In genomic region chr9:48240431-48240830, GRCm38 (mm10) we compare ENCODE assay signal across 26 mouse cellular contexts.
DNase-seq lines count a peak whose midpoint lies in the region; ATAC-seq and TF ChIP-seq lines count a peak whose summit lies in the region.
"Had no signal": no experiment of that assay in that cellular context is flagged by ENCODE, and none has a peak within 500 bp of the region (broad histone marks: within the 10 kb centered on the region; RNA-seq: fewer than 3 reads in every experiment).

No protein-coding gene starts in this region.

- H3K27ac ChIP-seq in heart, embryonic 14.5 days (replicated peaks in 1 of 2; ENCODE audit: control insufficient read depth in 1 of 2, insufficient read depth in 1 of 2, low read depth in 2 of 2, low read length in 2 of 2) = no peak overlapping the region
- H3K27ac ChIP-seq in lung, embryonic 14.5 days (ENCODE audit: low read depth) = no peak overlapping the region
- H3K27ac ChIP-seq: embryonic facial prominence, embryonic 13.5 days; embryonic facial prominence, embryonic 15.5 days; forebrain, embryonic 10.5 days; forebrain, embryonic 12.5 days had no signal

- H3K9me3 ChIP-seq in heart, embryonic 14.5 days (ENCODE audit: control insufficient read depth, low read length) = no peaks in the 10 kb centered on the region
- no peaks in the 10 kb centered on the region for H3K9me3 ChIP-seq in lung, embryonic 14.5 days (ENCODE audit: low read depth, low read length)
- H3K9me3 ChIP-seq: embryonic facial prominence, embryonic 13.5 days; embryonic facial prominence, embryonic 15.5 days; forebrain, embryonic 10.5 days; forebrain, embryonic 12.5 days had no signal

- no peaks in the 10 kb centered on the region for H3K27me3 ChIP-seq in heart, embryonic 14.5 days (ENCODE audit: control insufficient read depth, insufficient read depth, low read length)
- no peaks in the 10 kb centered on the region for H3K27me3 ChIP-seq in lung, embryonic 14.5 days (ENCODE audit: insufficient read depth, low read length)
- H3K27me3 ChIP-seq: embryonic facial prominence, embryonic 13.5 days; embryonic facial prominence, embryonic 15.5 days; Patski had no signal

- no peak for DNase-seq in heart, postnatal 36 days
- peak; percentile 35 for DNase-seq in lung, embryonic 14.5 days
- DNase-seq in lung, postnatal 36 days = no peak
- DNase-seq in Muller cell, postnatal 12 days (ENCODE audit: inconsistent ontology term) = peak; percentile 9
- DNase-seq in R1 (ENCODE audit: low read depth, low spot score) = peak; percentile 96
- no peak for DNase-seq in thymus, postnatal 36 days
- DNase-seq in left cerebral cortex, postnatal 4 days = no peak
- DNase-seq: adrenal gland, adult 8-10 months; adrenal gland, postnatal 25 days; cerebellum, adult 11 months; cerebellum, adult 18-20 months; cerebellum, adult 8-10 months; cerebellum, adult 9-11 months; cerebellum, postnatal 14 days; cerebellum, postnatal 36 days; embryo, embryonic 11 days had no signal

- H3K4me1 ChIP-seq in heart, embryonic 14.5 days (ENCODE audit: control insufficient read depth in 2 of 2, insufficient read depth in 2 of 2, low read length in 2 of 2) = 0 out of 4 replicates have a peak, but pooled peaks cover 0 to 2% of the 10 kb centered on the region in 2 experiments
- H3K4me1 ChIP-seq in lung, embryonic 14.5 days (ENCODE audit: insufficient read depth) = no peaks in the 10 kb centered on the region
- H3K4me1 ChIP-seq: embryonic facial prominence, embryonic 15.5 days had no signal

- ATAC-seq in heart, embryonic 14.5 days (ENCODE audit: insufficient number of reproducible peaks, insufficient read depth, low FRiP score, low read depth) = 0 out of 2 replicates have a peak, but pooled peaks have one; percentile 39
- ATAC-seq in lung, embryonic 14.5 days (ENCODE audit: insufficient read depth) = no peak
- ATAC-seq: activated CD4-positive, CD25-positive, alpha-beta regulatory T cell, adult 4 months; forebrain, embryonic 14.5 days; forebrain, embryonic 16.5 days; Patski had no signal

- H3K4me2 ChIP-seq in heart, embryonic 14.5 days (ENCODE audit: low read length) = no peak overlapping the region
- no peak overlapping the region for H3K4me2 ChIP-seq in lung, embryonic 14.5 days
- H3K4me2 ChIP-seq: embryonic facial prominence, embryonic 13.5 days; embryonic facial prominence, embryonic 15.5 days; forebrain, embryonic 12.5 days had no signal

- 20% methylated on average over 5 of the region's 5 CpGs for WGBS in heart, embryonic 14.5 days
- 48% methylated on average over 5 of the region's 5 CpGs for WGBS in lung, embryonic 14.5 days

- intact Hi-C loops in heart, postnatal 36 days (cut with DNase I) = no loop called here
- intact Hi-C loops in left cerebral cortex, postnatal 4 days (cut with DNase I) = no loop called here

- no peak overlapping the region for H3K9ac ChIP-seq in heart, embryonic 14.5 days (ENCODE audit: low read length)
- H3K9ac ChIP-seq in lung, embryonic 14.5 days = no peak overlapping the region
- H3K9ac ChIP-seq: embryonic facial prominence, embryonic 13.5 days; embryonic facial prominence, embryonic 15.5 days; forebrain, embryonic 12.5 days had no signal

- H3K4me3 ChIP-seq in heart, embryonic 14.5 days (ENCODE audit: control insufficient read depth in 1 of 2, insufficient read depth in 1 of 2, low read depth in 1 of 2, low read length in 2 of 2) = no peak overlapping the region
- H3K4me3 ChIP-seq in lung, embryonic 14.5 days (ENCODE audit: low read depth, low read length) = no peak overlapping the region
- H3K4me3 ChIP-seq: embryonic facial prominence, embryonic 13.5 days; embryonic facial prominence, embryonic 15.5 days; erythroblast, embryonic 14.5 days; forebrain, embryonic 10.5 days; forebrain, embryonic 12.5 days had no signal

- H3K36me3 ChIP-seq in heart, embryonic 14.5 days (ENCODE audit: control insufficient read depth, insufficient read depth, low read length) = no peaks in the 10 kb centered on the region
- no peaks in the 10 kb centered on the region for H3K36me3 ChIP-seq in lung, embryonic 14.5 days (ENCODE audit: insufficient read depth)
- H3K36me3 ChIP-seq: embryonic facial prominence, embryonic 13.5 days; embryonic facial prominence, embryonic 15.5 days; forebrain, embryonic 10.5 days; forebrain, embryonic 12.5 days had no signal

- no peak for TF ChIP-seq CTCF in lung, embryonic 14.5 days (IDR thresholded peaks at IDR 0.05; ENCODE audit: low read depth)

Comparison
In these comparisons a context has a peak if more than half of its experiments do, and no peak if none do; other contexts are left out.
1. DNase-seq: peak in lung, embryonic 14.5 days (single experiment), Muller cell, postnatal 12 days (single experiment) and R1 (single experiment); none in heart, postnatal 36 days (0 of 2), lung, postnatal 36 days (single experiment), thymus, postnatal 36 days (0 of 2) and left cerebral cortex, postnatal 4 days (single experiment).